ENCODE assay signal across 8 mouse cellular contexts in the genomic region with DNA sequence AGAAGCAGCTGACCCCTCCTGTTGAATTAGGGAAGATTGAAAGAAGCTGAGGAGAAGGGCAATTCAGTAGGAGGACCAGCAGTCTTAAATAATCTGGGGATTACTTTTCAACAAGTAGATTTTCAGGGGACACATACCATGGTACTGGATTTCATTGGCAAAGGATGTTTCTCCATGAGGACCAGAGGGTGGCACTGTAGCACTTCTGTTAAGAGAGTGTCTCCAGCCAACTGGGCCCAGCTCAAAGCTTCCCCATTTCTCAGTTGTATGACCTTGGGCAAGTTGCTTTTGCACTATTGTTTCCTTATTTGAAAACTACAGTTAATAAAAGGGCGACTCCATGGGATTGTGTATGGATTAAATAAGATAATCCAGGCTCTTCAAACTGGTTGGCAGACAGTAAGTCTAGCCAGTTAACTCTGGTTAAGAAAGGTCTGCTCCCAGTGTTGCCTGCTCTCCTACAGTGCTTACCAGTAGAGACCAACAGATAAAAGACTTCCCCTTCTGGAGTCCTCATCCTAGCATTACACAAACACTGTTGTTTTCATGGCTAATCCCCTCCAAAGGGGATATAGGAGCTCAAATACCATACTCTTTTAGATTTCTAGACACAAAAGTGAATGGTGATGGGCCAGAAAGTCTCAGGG.
DNase-seq lines count a peak whose midpoint lies in the region; ATAC-seq and TF ChIP-seq lines count a peak whose summit lies in the region.

No protein-coding gene starts in this region.

- no peak overlapping the region for H3K4me3 ChIP-seq in CH12.LX (replicated peaks in 1 of 3; ENCODE audit: low read depth in 2 of 3, low read length in 2 of 3, poor library complexity in 1 of 3)
- no peak overlapping the region for H3K4me3 ChIP-seq in hindbrain, embryonic 10.5 days
- H3K4me3 ChIP-seq in neural tube, embryonic 15.5 days (replicated peaks), result no peak overlapping the region

- ATAC-seq in neural tube, embryonic 15.5 days (ENCODE audit: low FRiP score), result peak; percentile 86; the same call in 1 of the 2 replicates

- H3K36me3 ChIP-seq in CH12.LX (replicated peaks in 1 of 2; ENCODE audit: control insufficient read depth in 1 of 2, insufficient read depth in 1 of 2, low read length in 1 of 2), result no peaks in the 10 kb centered on the region
- no peaks in the 10 kb centered on the region for H3K36me3 ChIP-seq in hindbrain, embryonic 10.5 days
- H3K36me3 ChIP-seq in neural tube, embryonic 15.5 days, result no peaks in the 10 kb centered on the region

- dilution Hi-C loops in CH12.LX (cut with MboI; ENCODE audit: extremely low pct_ligation_motif_present, extremely low pct_unique_long_range_greater_than_20kb, low sequenced_read_pairs), result no loop called here

- no peak for TF ChIP-seq POLR2A in CH12.LX (IDR thresholded peaks at IDR 0.05; ENCODE audit: low read depth, low read length)

- no peaks in the 10 kb centered on the region for H3K27me3 ChIP-seq in CH12.LX (replicated peaks)
- H3K27me3 ChIP-seq in hindbrain, embryonic 10.5 days (ENCODE audit: insufficient read depth, poor library complexity, severe bottlenecking), result no peaks in the 10 kb centered on the region
- H3K27me3 ChIP-seq in neural tube, embryonic 15.5 days (replicated peaks), result no peaks in the 10 kb centered on the region

- no peak overlapping the region for H3K9ac ChIP-seq in CH12.LX (ENCODE audit: insufficient read depth, low read depth)
- no peak overlapping the region for H3K9ac ChIP-seq in neural tube, embryonic 15.5 days (replicated peaks)

- H3K4me1 ChIP-seq in CH12.LX (ENCODE audit: control insufficient read depth in 1 of 2, insufficient read depth in 2 of 2), result peaks cover 0 to 3% of the 10 kb centered on the region in 2 experiments; a peak in 1 of 4 replicates
- H3K4me1 ChIP-seq in hindbrain, embryonic 10.5 days (replicated peaks), result peaks cover 5% of the 10 kb centered on the region; the same call in 1 of the 2 replicates
- no peaks in the 10 kb centered on the region for H3K4me1 ChIP-seq in neural tube, embryonic 15.5 days

- H3K9me3 ChIP-seq in CH12.LX (replicated peaks; ENCODE audit: low read length), result no peaks in the 10 kb centered on the region
- no peaks in the 10 kb centered on the region for H3K9me3 ChIP-seq in hindbrain, embryonic 10.5 days
- no peaks in the 10 kb centered on the region for H3K9me3 ChIP-seq in neural tube, embryonic 15.5 days (replicated peaks)

- peak; percentile 69 to 72 for DNase-seq in cerebellum, postnatal 10 days
- DNase-seq in cerebellum, adult 8-10 months, result no peak
- DNase-seq in CH12.LX (ENCODE audit: extremely low read depth), result peak; percentile 64
- DNase-seq in embryo, embryonic 9.5 days (ENCODE audit: extremely low spot score), result peak; percentile 30
- DNase-seq in hindbrain, embryonic 10.5 days (ENCODE audit: low spot score), result peak; percentile 13
- peak; percentile 50 to 65 for DNase-seq in left cerebral cortex, postnatal 14 days (ENCODE audit: low spot score in 2 of 2)
- DNase-seq in urinary bladder, adult 2 months (ENCODE audit: low spot score), result no peak

- WGBS in hindbrain, embryonic 10.5 days, result 27% methylated on average over 1 of the region's 1 CpGs
- 32% methylated on average over 1 of the region's 1 CpGs for WGBS in neural tube, embryonic 15.5 days

- H3K79me2 ChIP-seq in CH12.LX (replicated peaks; ENCODE audit: control insufficient read depth, extremely low read depth, insufficient read depth, poor library complexity, severe bottlenecking), result no peaks in the 10 kb centered on the region

- H3K4me2 ChIP-seq in CH12.LX (ENCODE audit: insufficient read depth, low read depth, poor library complexity, severe bottlenecking), result no peak overlapping the region
- H3K4me2 ChIP-seq in neural tube, embryonic 15.5 days, result no peak overlapping the region

- no peak for TF ChIP-seq EP300 in CH12.LX (IDR thresholded peaks at IDR 0.05; ENCODE audit: low read length)

- in situ Hi-C loops in CH12.LX (cut with MboI; ENCODE audit: low pct_ligation_motif_present, low pct_unique_long_range_greater_than_20kb, low sequenced_read_pairs), result no loop called here

- H3K27ac ChIP-seq in CH12.LX (ENCODE audit: insufficient read depth, low read depth), result no peak overlapping the region
- no peak overlapping the region for H3K27ac ChIP-seq in hindbrain, embryonic 10.5 days
- H3K27ac ChIP-seq in neural tube, embryonic 15.5 days (replicated peaks), result no peak overlapping the region

- TF ChIP-seq RAD21 in CH12.LX (IDR thresholded peaks at IDR 0.05; ENCODE audit: low read depth, low read length), result peak; percentile 85

- intact Hi-C loops in left cerebral cortex, postnatal 14 days (cut with DNase I), result no loop called here

- TF ChIP-seq CTCF in CH12.LX (conservative IDR thresholded peaks at IDR 0.05 in 1 of 2, IDR thresholded peaks at IDR 0.05 in 1 of 2; ENCODE audit: low read depth in 2 of 2, low read length in 2 of 2), result peak; percentile 26 to 73

TF ChIP-seq in CH12.LX, 34 proteins besides CTCF, POLR2A, EP300 and RAD21:
- TF ChIP-seq POLR2AphosphoS2 (IDR thresholded peaks at IDR 0.05; ENCODE audit: low read depth, low read length) (no peak), SMC3 (IDR thresholded peaks at IDR 0.05; ENCODE audit: low read depth, low read length) (peak; percentile 64)

Comparison
In these comparisons a context has a peak if more than half of its experiments do, and no peak if none do; other contexts are left out.
1. DNase-seq: peak in cerebellum, postnatal 10 days (2 of 2), CH12.LX (single experiment), embryo, embryonic 9.5 days (single experiment), hindbrain, embryonic 10.5 days (single experiment) and left cerebral cortex, postnatal 14 days (2 of 2); none in cerebellum, adult 8-10 months (single experiment) and urinary bladder, adult 2 months (single experiment).